Mouse (Mus musculus) C2C12 (cell line): ENCODE measurements around the gene Cradd. TPM values are rescaled to one million over a fixed set of nuclear protein-coding genes. Genes with fewer than 3 reads are reported as not detected.

Experiments used
- H3K27me3 ChIP-seq: one replicate; pipeline ENCODE4 v1.6.1; 2011; ENCODE audit not compliant: control insufficient read depth, insufficient read depth, insufficient read length
- H3K36me3 ChIP-seq: one replicate; pipeline ENCODE4 v1.6.1; 2011; ENCODE audit not compliant: control insufficient read depth, insufficient read depth
- H3K4me3 ChIP-seq: one replicate; pipeline ENCODE4 v1.5.1; 2011; ENCODE audit warnings: mild to moderate bottlenecking, control low read depth; ENCODE audit not compliant: poor library complexity, insufficient read depth, severe bottlenecking
- H3K79me2 ChIP-seq: one replicate; pipeline ENCODE4 v1.6.1; 2011; ENCODE audit not compliant: control insufficient read depth, insufficient read depth
- H3K79me3 ChIP-seq: one replicate; pipeline ENCODE4 v1.6.1; 2011; ENCODE audit warnings: low read depth, control low read depth
- H3ac ChIP-seq: one replicate; pipeline ENCODE3; 2011; ENCODE audit warnings: low read depth; ENCODE audit not compliant: control insufficient read depth, insufficient read length
- CEBPB ChIP-seq: IDR thresholded peaks from one replicate; pipeline ENCODE4 v1.6.1; 2011; ENCODE audit warnings: low read depth, mild to moderate bottlenecking, control low read depth, moderate library complexity
- CTCF ChIP-seq: IDR thresholded peaks from one replicate; pipeline ENCODE4 v1.5.1; 2011; ENCODE audit not compliant: control insufficient read depth, insufficient read depth, insufficient read length
- FOSL1 ChIP-seq: IDR thresholded peaks from one replicate; pipeline ENCODE4 v1.8.0; 2011; ENCODE audit warnings: mild to moderate bottlenecking, low read length; ENCODE audit not compliant: poor library complexity, insufficient read depth, severe bottlenecking
- MAX ChIP-seq: IDR thresholded peaks from one replicate; pipeline ENCODE4 v1.6.1; 2011; ENCODE audit warnings: mild to moderate bottlenecking, control low read depth
- MYOD1 ChIP-seq: IDR thresholded peaks from one replicate; pipeline ENCODE4 v1.6.1; 2011; ENCODE audit warnings: low read depth; ENCODE audit not compliant: control insufficient read depth, insufficient read length
- MYOG ChIP-seq: IDR thresholded peaks from one replicate; pipeline ENCODE4 v1.6.1; 2011; ENCODE audit not compliant: control insufficient read depth, insufficient read length; ENCODE audit errors: extremely low read depth
- USF1 ChIP-seq: IDR thresholded peaks from one replicate; pipeline ENCODE4 v1.6.1; 2011; ENCODE audit warnings: low read depth, mild to moderate bottlenecking, control low read depth, moderate library complexity
- polyA plus RNA-seq: library from polyadenylated mRNA; unstranded; fragments of >200 nt; fragmentation: generic; extraction: Trizol; gene quantifications from one replicate; pipeline ENCODE4 v1.2.1, GENCODE M21; 2012; ENCODE audit warnings: missing spikeins

Cradd gene
- polyA plus RNA-seq, 1 experiment: 4.5 TPM

- Histone ChIP-seq H3ac (no peak overlapping the region), H3K36me3 (no peaks in the 10 kb centered on the region), H3K27me3 (no peaks in the 10 kb centered on the region), H3K79me2 (no peaks in the 10 kb centered on the region), H3K4me3 (no peak overlapping the region), H3K79me3 (no peaks in the 10 kb centered on the region)
- no peak for TF ChIP-seq MAX
- no peak for TF ChIP-seq CEBPB
Observed at GRCm38 (mm10) chr10:95148641-95149040, 175.3 kb downstream of the Cradd start.

- Histone ChIP-seq H3K79me3 (no peaks in the 10 kb centered on the region), H3K4me3 (no peak overlapping the region), H3ac (no peak overlapping the region), H3K36me3 (no peaks in the 10 kb centered on the region), H3K79me2 (no peaks in the 10 kb centered on the region), H3K27me3 (no peaks in the 10 kb centered on the region)
- TF ChIP-seq FOSL1 (no peak), CTCF (no peak), USF1 (no peak), MYOD1 (no peak), MAX (no peak), CEBPB (no peak), MYOG (no peak)
Observed at GRCm38 (mm10) chr10:95147136-95147901, 176.6 kb downstream of the Cradd start.

- Histone ChIP-seq H3ac (no peak overlapping the region), H3K36me3 (no peaks in the 10 kb centered on the region), H3K79me3 (no peaks in the 10 kb centered on the region), H3K79me2 (no peaks in the 10 kb centered on the region), H3K27me3 (no peaks in the 10 kb centered on the region), H3K4me3 (no peak overlapping the region)
- no peak for TF ChIP-seq USF1
- no peak for TF ChIP-seq MYOD1
- TF ChIP-seq MYOG: no peak
- TF ChIP-seq CEBPB: no peak
- no peak for TF ChIP-seq FOSL1
- no peak for TF ChIP-seq CTCF
- TF ChIP-seq MAX: no peak
Observed at GRCm38 (mm10) chr10:95146491-95146890, 177.4 kb downstream of the Cradd start.

GRCm38 (mm10) chr10:95145204-95145926 lies 178.6 kb downstream of the Cradd start:
- Histone ChIP-seq H3K27me3 (no peaks in the 10 kb centered on the region), H3K79me2 (no peaks in the 10 kb centered on the region), H3K36me3 (no peaks in the 10 kb centered on the region), H3K4me3 (no peak overlapping the region), H3ac (no peak overlapping the region), H3K79me3 (no peaks in the 10 kb centered on the region)
- TF ChIP-seq USF1: no peak
- TF ChIP-seq CEBPB: no peak
- TF ChIP-seq MYOG: no peak
- TF ChIP-seq MAX: no peak
- TF ChIP-seq CTCF: no peak
- no peak for TF ChIP-seq MYOD1
- TF ChIP-seq FOSL1: no peak

- Histone ChIP-seq H3K27me3 (no peaks in the 10 kb centered on the region), H3ac (no peak overlapping the region), H3K79me2 (no peaks in the 10 kb centered on the region), H3K4me3 (no peak overlapping the region), H3K36me3 (no peaks in the 10 kb centered on the region), H3K79me3 (no peaks in the 10 kb centered on the region)
- TF ChIP-seq MYOG (no peak), USF1 (no peak), CEBPB (no peak), FOSL1 (no peak), MYOD1 (no peak), CTCF (no peak), MAX (no peak)
Observed at GRCm38 (mm10) chr10:95144414-95145130, 179.4 kb downstream of the Cradd start.
